Mouse (Mus musculus) thymus, postnatal 36 days (tissue): ENCODE measurements around the gene Snupn.
"Not testable (repeated sequence)": the region's sequence is repeated elsewhere in the genome, so short reads cannot be mapped to it uniquely, and the experiment has no call there.

Experiments
- DNase-seq, 2 experiments: peaks; one replicate each; pipeline ENCODE4 v3.0.0; 2022; ENCODE audit warnings: mixed read lengths in 2 of 2

Snupn gene

DNA sequence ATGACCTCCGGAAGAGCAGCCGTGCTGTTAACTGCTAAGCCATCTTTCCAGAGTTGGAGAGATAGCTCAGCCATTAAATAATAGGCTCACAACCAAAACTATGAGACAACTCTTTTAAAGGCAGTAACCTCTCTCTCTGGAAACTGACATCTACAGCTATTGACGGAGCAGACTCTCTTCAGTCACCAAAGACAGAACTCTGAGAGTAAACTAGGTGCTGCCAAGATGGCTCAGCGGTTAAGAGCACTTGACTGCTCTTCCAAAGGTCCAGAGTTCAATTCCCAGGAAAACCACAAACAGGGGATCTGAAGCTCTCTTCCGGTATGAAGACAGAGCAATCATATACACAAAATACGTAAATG lies 13.8 kb upstream of the Snupn start:
- DNase-seq: no peak

DNA sequence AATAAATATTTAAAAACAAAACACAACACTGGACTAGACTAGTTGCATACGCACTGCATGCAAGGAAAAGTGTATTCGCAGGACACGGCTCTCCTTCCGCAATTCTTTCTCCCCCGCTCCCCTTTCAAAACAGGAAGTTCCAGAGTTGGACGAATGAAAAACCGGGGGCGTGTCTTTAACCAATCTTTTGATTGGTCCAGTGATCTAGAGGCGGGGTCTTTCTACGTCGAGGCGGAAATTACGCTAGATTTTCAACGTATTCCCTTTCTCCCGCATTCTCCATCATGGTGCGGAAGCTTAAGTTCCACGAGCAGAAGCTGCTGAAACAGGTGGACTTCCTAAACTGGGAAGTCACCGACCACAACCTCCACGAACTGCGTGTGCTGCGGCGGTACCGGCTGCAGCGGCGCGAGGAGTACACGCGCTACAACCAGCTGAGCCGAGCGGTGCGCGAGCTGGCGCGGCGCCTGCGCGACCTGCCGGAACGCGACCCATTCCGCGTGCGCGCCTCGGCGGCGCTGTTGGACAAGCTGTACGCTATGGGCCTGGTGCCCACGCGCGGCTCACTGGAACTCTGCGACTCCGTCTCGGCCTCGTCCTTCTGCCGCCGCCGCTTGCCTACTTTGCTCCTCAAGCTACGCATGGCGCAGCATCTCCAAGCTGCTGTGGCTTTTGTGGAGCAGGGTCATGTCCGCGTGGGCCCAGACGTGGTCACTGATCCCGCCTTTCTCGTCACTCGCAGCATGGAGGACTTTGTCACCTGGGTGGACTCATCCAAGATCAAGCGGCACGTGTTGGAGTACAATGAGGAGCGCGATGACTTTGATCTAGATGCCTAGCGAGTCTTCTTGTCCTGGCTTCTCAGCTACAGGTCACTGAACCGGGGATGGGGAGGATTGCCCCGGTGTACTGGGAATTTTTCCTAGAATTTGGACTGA lies 13.2 kb upstream of the Snupn start, which contains the start of gene Imp3:
Imp3 (plus strand) TSS at position 253 of the 938 bp plus-strand sequence.
- peak; percentile 84 to 87 for DNase-seq

DNA sequence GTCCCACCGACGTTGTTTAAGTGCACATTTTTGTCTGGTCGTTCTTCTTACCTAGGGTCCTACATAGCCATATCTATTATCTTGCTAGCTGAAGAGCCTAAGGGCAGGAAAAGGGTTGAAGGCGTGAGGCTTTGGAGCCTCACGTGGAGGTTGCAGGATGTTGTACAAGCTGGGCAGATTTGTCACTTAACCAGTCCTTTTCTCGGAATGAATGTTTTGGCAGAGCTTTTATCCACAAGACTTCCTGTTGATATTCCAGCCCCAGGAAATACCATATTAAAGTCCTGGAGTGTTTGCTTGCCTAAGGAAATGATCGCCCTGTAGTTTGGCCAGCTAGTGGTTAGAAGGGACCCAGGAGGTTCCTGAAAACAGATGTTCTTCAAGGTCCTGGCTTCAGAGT lies 12.3 kb upstream of the Snupn start:
- no peak for DNase-seq

DNA sequence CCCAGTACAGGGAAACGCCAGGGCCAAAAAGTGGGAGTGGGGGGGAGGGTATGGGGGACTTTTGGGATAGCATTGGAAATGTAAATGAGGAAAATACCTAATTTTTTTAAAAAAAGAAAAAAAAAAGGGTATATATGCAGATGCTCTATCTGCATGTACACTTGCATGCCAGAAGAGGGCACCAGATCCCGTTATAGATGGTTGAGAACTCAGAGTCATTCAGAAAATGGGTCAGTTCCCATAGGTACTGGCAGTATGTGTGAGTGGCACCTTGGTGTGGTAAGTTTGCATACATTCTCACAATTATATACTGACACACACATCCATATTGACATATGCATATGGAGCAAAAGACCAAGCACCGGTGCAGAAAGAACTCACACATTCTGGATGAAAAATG lies 3.2 kb upstream of the Snupn start:
- peak in 1 of 2 experiments; percentile 28 for DNase-seq

DNA sequence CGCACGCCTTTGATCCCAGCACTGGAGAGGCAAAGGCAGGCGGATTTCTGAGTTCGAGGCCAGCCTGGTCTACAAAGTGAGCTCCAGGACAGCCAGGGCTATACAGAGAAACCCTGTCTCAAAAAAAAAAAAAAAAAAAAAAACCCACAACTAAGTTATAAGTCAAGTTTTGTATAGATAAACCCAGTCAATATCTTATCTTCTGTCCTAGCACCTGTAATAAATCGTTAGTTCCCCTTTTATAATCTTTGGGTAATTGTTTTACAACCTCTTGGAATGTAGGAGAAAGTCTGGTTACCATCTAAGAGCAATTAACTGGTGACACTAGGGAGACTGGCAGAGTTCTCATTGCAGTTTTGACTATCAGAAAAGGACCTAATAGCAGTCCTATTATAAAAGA lies 2.0 kb upstream of the Snupn start:
- DNase-seq: not testable (repeated sequence)

DNA sequence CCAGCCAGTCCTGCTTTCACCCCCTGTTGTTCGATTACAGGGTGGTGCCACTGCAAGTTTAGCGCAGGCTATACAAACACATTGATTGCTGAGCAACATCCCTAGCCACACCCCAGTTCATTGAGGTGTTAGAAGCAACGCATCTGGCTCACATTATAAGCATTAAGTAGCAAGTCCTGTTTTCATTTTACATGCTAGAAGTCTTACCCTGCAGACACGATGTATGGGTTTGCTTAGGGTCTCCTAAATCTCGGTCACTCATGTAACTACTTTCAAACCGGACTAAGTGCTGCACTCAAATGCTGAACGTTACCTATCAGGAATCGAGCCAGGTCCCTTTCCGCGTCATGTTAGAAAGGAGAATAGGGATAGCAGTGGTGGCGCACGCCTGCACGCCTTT lies 911 bp upstream of the Snupn start:
- no peak for DNase-seq

DNA sequence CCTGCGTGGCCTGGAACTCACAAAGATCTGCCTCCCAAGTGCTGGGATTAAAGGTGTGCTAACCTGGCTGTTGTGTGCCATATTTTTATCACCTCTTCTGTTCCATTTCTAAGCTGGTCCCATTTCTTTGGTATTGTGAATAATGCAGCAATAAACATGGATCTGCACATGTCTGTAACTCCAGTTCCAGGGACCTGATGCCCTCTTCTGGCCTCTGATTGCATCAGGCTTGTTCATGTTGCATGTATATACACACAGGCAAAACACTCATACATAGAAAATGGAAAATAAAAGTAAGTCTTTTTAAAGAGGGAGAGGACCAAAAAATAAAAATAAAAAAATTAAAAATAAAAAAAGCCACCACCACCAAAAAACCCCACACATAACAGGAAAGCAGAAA lies 2.9 kb downstream of the Snupn start:
- DNase-seq: no peak

DNA sequence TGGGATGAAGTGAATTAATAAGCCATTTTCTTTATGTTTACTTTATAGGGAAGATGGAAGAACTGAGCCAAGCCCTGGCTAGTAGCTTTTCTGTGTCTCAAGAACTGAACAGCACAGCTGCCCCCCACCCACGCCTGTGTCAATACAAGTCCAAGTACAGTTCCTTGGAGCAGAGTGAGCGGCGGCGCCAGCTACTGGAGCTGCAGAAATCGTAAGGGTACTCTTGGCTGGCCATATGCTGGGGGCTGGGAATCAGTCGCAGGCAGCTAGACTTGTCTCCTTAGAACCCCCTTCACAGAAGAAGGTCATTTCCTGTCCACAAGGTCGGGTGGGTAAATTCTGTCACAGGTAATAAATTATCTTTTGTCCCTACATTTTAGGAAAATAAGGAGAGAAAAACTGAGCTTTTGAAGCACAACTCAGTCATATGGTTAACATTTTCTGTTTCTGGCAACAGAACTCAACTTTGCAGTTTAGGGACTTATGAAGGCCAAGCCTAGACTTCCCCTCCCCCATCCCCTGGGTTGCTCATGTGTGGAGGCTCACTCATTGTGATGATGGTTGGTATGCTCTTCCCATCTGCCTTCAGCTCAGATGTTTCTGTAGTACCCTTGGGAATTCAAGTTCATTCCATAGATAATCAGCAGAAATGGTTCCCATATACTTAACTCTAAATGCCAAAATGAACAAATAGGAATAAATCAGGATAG lies 6.4 kb downstream of the Snupn start:
- no peak for DNase-seq

DNA sequence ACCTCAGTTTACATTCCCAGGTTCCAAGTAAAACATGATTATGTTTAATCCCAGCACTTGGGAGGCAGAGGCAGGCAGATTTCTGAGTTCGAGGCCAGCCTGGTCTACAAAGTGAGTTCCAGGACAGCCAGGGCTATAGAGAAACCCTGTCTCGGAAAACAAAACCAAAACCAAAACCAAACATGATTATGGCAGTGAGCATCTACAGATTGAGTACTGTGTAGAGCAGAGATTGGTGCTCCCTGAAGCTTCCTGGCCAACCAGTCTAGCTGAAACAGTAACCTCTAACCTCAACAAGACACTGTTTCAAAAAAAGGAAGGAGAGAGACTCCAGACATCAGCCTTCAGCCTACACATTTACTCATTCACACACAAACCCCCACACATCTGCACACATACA lies 8.0 kb downstream of the Snupn start:
- DNase-seq: no peak

DNA sequence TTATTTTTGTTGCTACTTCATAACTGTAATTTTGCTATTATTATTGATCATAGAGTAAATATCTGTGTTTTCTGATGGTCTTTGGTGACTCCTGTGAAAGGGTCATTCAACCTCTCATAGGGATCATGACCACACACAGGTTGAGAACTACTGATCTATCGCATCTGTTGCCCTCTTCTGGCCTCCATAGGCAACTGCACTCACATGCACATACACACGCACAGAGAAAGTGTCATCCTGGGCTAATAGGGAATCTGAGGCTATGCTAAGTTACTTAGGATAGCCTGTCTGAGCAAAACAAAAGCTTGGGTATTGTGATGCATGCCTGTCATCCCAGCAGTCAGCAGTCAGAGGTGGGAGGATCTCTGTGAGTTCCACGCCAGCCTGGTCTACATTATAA lies 10.9 kb downstream of the Snupn start:
- DNase-seq: no peak

DNA sequence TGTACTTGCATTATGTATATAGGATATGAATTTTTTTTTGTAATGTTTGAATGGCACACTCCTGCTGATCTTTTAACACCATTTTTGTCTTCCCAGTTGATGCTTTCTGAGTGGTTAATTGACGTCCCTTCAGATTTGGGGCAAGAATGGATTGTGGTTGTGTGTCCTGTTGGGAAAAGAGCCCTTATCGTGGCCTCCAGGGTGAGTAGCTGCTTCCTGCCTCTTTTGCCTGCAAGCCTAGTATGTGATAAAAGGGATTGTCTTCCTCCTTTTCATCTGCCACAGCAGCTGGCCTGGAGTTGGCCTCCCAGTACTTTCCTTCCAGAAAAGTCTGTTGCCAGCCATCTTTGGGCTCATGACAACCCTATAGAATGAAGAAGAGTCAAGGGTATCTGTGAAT lies 19.5 kb downstream of the Snupn start:
- no peak for DNase-seq

DNA sequence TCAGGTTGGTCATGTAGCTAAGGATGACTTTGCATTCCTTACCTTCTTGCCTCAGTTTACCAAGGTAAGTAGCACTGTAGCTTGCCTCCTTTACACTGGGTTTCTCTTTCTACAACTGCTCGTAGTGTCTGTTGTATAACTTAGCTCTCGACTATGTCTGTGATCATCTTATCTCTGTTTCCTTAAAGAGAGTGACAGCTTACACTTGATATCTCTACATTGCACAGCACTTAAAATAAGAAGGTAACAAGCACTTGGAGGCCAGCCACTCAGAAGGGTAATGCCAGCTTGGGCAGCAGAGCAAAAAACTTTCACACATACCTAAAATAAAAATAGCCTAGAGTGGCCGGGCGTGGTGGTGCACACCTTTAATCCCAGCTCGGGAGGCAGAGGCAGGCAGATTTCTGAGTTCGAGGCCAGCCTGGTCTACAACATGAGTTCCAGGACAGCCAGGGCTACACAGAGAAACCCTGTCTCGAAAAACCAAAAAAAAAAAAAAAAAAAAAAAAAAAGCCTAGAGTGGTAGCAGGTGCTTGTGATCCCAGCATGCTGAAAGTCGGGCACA lies 23.4 kb downstream of the Snupn start:
- no peak for DNase-seq

DNA sequence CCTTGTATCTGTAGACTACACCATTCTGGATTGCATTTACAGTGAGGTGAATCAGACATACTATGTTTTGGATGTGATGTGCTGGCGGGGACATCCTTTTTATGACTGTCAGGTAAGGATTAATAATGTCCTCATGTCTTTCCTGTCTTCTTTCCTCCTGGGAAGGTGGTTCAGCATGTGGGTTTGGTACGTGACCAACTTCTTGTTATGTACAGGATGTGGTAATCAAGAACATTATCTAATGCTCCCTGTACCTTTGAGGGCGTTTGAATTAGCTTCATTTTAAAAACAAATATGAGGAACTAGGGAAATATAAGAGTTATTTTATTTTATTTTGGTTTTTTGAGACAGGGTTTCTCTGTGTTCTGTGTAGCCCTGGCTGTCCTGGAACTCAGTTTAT lies 24.5 kb downstream of the Snupn start:
- DNase-seq: no peak

DNA sequence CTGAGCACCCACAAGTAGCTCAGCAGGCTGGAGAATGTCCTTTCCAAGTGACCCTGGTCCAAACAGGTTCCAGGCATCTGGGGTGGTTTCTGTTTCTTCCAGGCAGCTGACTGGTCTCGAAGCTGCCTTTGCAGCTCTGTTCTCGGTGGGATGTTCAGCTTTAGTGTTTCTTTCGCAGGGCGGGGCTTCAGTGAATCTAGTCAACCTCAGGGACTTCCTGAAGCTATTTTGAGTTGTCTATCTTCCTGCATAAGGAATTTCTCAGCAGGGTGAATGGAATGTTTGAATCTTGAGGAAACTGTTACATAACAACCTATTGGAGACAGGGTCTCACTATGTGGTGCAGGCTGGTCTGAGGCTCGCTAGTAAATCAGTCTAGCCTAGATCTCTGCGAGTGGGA lies 29.5 kb downstream of the Snupn start:
- no peak for DNase-seq

DNA sequence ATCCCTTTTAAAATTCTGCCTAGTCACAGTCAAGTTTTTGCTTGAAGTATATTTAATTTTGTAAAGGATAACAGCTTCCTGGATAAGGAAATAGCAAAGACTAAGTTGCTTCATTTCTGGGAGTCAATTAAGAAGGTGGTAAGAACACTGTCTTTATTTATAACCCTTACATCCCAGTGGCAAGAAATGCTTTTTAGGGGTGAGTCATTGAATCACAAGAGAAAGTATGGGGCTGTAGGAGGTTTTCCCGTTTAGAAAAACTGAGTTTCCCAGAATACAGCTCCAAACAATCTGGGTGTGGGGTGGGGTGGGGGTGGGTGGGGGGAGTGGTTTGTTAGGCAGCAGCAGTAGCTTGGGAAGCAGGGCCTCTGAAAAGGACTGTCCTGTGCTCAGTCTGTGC lies 30.8 kb downstream of the Snupn start:
- DNase-seq: no peak

DNA sequence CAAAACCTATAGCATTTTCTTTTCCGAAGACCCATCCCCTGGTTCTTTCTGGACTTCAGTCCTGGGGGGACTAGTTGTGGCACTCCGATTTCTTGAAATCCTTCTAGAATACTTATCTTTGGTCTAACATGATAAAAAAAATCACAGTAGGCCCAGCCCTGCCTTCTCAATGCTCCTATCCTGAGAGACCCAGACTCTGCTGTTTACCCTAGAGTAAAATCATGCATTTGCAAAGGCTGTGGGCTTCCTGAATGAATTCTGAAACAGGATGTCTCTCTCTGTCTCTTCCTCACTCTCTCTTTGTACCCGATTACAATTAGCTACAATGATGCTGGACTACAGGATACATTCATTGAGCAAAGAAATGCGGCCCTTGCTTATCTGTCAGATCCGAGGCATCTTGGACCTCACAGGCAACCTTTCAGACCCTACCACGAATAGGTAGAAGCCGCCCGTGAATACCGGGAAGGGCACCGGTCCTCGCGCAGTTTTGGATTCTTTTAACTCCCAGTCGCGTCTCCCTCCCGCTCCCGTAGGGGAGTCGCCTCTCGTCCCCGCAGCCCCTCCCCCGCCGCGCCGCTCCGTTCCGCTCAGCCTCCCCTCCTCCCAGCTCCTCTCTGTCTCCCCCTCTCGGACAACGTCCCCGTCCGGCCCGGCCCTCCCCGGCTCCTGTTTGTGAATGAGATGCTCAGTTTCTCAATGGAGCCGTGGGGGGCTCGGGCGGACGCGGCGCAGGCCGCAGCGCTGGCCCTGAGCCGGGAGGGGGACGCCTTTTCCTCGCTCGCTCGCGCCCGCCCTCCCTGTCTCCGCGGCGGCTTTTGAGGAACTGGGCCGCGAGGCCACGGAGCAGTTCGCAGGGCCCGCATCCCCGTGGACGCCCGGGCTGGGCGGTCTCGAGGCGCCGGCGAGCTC lies 43.9 kb downstream of the Snupn start, which contains the start of gene Ptpn9:
Ptpn9 (plus strand) TSS at position 638 of the 912 bp plus-strand sequence.
- DNase-seq: peak; percentile 83 to 84

DNA sequence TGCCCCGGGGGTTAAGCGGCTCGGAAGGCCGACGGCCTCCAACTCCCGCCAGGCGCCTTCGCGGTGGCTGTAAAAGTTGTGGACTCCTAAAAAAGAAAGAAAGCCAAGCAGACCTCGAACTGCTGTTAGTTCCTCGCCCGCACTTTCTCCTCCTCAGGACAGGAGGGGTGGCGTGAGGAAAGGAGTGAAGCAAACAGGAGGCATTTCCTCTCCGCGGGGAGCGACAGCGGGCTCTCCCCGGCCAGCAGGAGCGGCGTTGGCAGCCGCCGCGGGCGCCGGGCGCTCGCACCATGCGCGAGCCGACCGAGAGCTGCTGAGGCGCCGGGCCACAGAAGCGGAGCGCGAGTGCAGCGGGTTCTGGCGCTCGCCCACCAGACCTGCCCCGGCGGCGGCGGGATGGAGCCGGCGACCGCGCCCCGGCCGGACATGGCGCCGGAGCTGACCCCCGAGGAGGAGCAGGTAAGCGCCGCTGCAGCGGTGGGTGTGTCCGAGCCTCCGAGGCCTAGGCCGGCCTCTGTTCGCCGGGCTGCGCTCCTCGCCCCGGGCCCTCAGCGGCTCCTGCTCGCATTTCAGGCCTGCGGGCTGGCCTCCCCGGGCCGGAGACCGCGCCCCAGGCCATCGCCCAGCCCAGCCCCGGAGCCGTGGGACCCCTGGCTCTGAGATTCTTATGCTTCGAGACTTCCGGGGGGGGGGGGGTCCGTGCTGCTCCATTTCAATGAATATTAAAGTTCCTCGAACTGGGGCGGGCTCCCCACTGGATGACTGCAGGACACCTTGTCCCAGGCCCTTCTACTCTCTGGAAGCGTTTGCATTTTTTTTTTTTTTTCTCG lies 44.7 kb downstream of the Snupn start:
- DNase-seq: peak; percentile 52 to 54

DNA sequence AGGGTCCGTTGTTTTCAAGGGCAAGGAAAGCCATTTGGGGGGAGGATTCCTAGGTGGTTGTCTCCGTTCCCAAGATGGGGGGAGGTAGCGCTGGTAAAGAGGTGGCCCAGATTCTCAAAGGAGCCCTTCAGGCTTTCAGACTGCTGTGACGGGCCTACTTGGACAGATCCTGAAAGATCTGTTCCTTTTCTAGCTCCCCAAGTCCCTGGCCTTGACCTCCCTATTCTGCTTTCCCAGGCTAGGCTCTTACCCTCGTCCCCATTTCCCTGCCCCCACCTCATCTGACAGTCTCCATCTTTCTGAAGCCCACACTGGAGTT lies 45.3 kb downstream of the Snupn start:
- peak in 1 of 2 experiments; percentile 1 for DNase-seq

DNA sequence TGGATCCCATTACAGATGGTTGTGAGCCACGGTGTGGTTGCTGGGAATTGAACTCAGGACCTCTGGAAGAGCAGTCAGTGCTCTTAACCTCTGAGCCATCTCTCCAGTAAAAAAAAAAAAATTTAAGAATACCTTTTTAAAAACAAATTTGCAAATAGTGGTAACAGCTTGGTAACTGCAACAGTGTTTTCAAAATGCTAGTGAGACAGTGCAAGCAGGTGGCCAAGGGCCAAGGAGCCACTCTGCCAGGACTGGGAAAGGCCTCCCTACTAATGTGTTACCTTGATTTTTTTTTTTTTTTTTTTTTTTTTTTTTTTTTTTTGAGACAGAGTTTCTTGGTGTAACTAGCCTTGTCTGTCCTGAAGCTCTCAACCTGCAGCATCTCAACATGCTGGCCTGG lies 46.5 kb downstream of the Snupn start:
- not testable (repeated sequence) for DNase-seq

DNA sequence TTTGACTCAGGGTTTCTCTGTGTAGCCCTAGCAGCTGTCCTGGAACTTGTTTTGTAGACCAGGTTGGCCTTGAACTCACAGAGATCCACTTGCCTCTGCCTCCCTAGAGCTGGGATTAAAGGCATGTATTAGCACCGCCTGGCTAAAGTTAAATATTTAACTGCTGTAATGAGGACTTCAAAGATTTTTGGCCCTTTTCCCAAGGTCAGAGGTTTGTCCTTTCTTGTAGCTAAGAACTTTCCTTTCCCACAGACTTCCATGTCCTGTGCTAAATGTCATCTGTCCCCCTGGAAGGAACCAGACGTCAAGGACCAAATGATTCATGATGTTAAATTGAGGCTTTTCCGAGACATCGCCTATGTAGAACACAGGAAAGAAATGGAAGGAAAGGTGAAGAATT lies 52.3 kb downstream of the Snupn start:
- no peak for DNase-seq

DNA sequence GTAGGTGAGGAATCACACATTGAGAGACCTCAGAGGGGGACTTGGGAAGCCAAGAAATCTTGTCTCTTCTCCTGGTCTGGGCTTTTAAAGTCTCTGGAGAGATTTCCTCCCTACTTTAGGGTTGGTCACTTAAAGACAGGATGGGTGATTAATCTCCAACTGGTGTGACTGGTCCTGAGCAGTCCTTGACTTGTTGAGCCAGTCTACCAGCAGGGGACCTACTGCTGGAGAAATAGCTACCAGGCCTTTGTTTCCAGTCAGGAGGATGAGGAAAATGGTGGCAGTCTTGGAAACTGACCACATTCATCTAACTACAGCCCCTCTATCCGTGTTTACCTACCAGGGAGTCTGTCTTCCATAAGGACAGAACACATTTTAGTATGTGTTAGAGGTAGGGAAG lies 61.7 kb downstream of the Snupn start:
- no peak for DNase-seq

DNA sequence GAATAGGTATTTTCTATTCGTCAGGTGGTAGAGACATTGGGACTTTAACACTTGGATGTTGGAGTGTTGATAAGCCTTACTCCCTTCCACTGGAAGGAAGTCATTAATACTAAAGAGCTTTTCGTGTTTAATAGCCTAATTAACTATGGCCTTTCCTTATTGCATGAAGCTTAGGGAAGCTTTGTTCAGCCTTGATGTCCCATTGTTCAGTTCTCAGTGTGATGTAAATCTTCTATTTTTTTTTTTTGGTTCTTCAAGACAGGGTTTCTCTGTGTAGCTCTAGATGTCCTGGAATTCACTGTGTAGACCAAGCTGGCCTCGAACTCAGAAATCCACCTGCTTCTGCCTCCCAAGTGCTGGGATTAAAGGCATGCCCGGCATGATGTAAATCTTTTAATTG lies 62.2 kb downstream of the Snupn start:
- DNase-seq: no peak
